Mouse (Mus musculus): ENCODE data around the gene Mylip. TPM values are rescaled to one million over a fixed set of nuclear protein-coding genes. Genes with fewer than 3 reads are reported as not detected.

Mylip gene
- polyA plus RNA-seq, 1 experiment from 2014 or later = 6.4 TPM

DNA sequence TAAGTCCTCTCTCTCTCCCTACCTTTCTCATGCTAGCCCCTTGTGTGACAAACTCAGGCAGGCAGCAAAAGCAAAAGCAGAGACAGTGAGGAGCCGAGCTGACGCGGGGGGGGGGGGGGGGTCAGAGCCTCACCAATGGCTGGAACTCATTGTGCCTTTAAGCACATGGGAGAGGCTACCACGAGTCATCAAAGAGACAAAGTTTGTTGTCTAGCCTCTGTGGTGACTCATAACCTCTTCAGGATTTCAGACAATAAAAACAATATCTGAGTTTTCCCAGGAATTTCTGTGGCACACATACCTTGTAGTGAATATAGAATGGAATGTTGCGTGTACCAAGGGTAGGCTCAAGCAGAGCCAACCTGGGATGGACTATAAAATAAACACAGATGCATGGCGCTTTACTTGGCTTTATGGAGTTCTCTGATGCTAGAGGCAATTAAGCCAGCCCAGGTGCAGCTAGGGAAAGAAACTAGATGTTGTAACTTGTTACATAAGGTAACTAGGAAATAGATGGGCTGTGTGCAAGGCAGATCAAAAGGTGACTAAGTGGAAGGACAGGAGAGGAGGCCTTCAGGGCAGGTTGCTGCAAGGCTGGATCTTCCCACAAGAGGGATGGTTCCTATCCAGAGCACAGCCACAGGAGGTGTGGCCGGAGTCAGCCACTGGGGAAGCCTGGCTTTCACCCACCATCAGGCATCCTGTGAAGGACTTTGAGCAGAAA lies 12.9 kb downstream of the Mylip start:
- WGBS = 69% methylated on average over 7 of the region's 7 CpGs
- Histone ChIP-seq H3K27ac (replicated peaks in 1 of 2; ENCODE audit: control insufficient read depth in 1 of 2, insufficient read depth in 1 of 2, low read depth in 2 of 2, low read length in 2 of 2) (no peak overlapping the region), H3K36me3 (ENCODE audit: control insufficient read depth, insufficient read depth, low read length) (peaks cover 36% of the 10 kb centered on the region), H3K9me3 (ENCODE audit: control insufficient read depth, low read length) (no peaks in the 10 kb centered on the region), H3K9ac (ENCODE audit: low read length) (no peak overlapping the region), H3K27me3 (ENCODE audit: control insufficient read depth, insufficient read depth, low read length) (no peaks in the 10 kb centered on the region), H3K4me3 (ENCODE audit: control insufficient read depth in 1 of 2, insufficient read depth in 1 of 2, low read depth in 1 of 2, low read length in 2 of 2) (no peak overlapping the region), H3K4me2 (ENCODE audit: low read length) (no peak overlapping the region), H3K4me1 (ENCODE audit: control insufficient read depth in 2 of 2, insufficient read depth in 2 of 2, low read length in 2 of 2) (peaks cover 4 to 6% of the 10 kb centered on the region in 2 experiments; a peak in 2 of 4 replicates)
- no peak for ATAC-seq (ENCODE audit: insufficient number of reproducible peaks, insufficient read depth, low FRiP score, low read depth)

DNA sequence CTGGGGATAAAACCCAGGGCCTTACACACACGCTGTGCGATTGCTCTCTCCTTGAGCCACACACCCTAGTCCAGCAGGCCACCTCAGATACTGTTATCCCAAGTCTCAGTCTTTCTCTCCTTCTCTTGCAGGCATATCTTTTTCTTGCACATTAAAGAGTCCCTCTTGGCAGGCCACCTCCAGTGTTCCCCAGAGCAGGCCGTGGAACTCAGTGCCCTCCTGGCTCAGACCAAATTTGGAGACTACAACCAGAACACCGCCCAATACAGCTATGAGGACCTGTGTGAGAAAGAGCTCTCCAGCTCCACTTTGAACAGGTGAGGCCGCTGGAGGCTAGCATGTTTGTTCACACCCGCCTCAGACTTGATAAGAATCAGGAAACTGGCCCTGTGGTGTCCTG lies 14.7 kb downstream of the Mylip start:
- no peak for ATAC-seq (ENCODE audit: insufficient number of reproducible peaks, insufficient read depth, low FRiP score, low read depth)
- Histone ChIP-seq H3K27ac (replicated peaks in 1 of 2; ENCODE audit: control insufficient read depth in 1 of 2, insufficient read depth in 1 of 2, low read depth in 2 of 2, low read length in 2 of 2) (no peak overlapping the region), H3K9ac (ENCODE audit: low read length) (no peak overlapping the region), H3K36me3 (ENCODE audit: control insufficient read depth, insufficient read depth, low read length) (peaks cover 54% of the 10 kb centered on the region), H3K27me3 (ENCODE audit: control insufficient read depth, insufficient read depth, low read length) (no peaks in the 10 kb centered on the region), H3K9me3 (ENCODE audit: control insufficient read depth, low read length) (no peaks in the 10 kb centered on the region), H3K4me3 (ENCODE audit: control insufficient read depth in 1 of 2, insufficient read depth in 1 of 2, low read depth in 1 of 2, low read length in 2 of 2) (no peak overlapping the region), H3K4me1 (ENCODE audit: control insufficient read depth in 2 of 2, insufficient read depth in 2 of 2, low read length in 2 of 2) (peaks cover 4 to 6% of the 10 kb centered on the region in 2 experiments; a peak in 2 of 4 replicates), H3K4me2 (ENCODE audit: low read length) (no peak overlapping the region)
- WGBS = 81% methylated on average over 6 of the region's 6 CpGs

DNA sequence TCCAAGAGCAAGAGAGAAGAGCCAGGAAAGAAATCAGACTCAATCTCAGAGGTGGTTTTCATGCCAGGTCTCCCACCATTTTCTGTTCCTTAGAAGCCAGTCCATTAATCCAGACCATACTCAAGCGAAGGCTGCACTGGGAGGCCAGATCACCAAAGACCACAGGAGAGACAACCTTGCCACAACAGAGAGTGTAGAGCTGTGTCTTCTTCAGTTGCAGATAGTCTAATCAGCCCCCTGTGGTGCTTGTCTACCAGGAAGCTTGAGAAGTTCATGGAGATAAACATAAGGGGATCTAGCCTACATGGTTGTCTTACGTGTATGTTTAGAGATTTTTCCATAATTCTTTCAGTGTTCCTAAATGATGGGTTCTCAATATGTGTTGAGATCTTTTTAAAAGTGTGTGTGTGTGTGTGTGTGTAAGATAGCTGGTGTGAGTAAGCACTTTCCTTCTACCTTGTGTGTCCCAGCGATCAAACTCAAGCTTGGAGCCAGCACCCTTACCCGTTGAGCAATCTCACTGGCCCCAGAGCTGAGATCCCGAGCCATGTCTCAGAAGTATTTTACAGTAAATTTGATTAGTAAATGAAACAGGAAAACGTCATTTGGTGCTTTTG lies 15.8 kb downstream of the Mylip start:
- Histone ChIP-seq H3K4me1 (ENCODE audit: control insufficient read depth in 2 of 2, insufficient read depth in 2 of 2, low read length in 2 of 2) (peaks cover 4 to 6% of the 10 kb centered on the region in 2 experiments; a peak in 2 of 4 replicates), H3K9ac (ENCODE audit: low read length) (no peak overlapping the region), H3K4me2 (ENCODE audit: low read length) (no peak overlapping the region), H3K36me3 (ENCODE audit: control insufficient read depth, insufficient read depth, low read length) (peaks cover 64% of the 10 kb centered on the region), H3K27ac (replicated peaks in 1 of 2; ENCODE audit: control insufficient read depth in 1 of 2, insufficient read depth in 1 of 2, low read depth in 2 of 2, low read length in 2 of 2) (no peak overlapping the region), H3K27me3 (ENCODE audit: control insufficient read depth, insufficient read depth, low read length) (no peaks in the 10 kb centered on the region), H3K4me3 (ENCODE audit: control insufficient read depth in 1 of 2, insufficient read depth in 1 of 2, low read depth in 1 of 2, low read length in 2 of 2) (no peak overlapping the region), H3K9me3 (ENCODE audit: control insufficient read depth, low read length) (no peaks in the 10 kb centered on the region)
- WGBS = 91% methylated on average over 6 of the region's 6 CpGs
- no peak for ATAC-seq (ENCODE audit: insufficient number of reproducible peaks, insufficient read depth, low FRiP score, low read depth)

DNA sequence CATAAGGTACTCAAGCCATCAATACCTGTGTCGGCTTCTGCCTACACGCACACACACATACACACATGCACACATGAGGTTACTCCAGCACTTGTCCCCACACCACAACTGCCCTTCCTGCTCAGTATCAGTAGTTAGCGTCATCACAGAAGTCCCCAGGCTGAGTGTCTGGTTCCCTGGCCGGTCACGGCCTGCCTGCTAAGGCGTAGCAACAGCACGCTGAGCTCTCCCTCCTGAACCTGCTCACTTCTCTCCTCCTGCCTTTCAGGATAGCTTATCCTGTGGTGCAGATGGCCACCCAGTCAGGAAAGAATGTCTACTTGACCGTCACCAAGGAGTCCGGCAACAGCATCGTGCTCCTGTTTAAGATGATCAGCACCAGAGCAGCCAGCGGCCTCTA lies 16.7 kb downstream of the Mylip start:
- 54% methylated on average over 11 of the region's 11 CpGs for WGBS
- 0 out of 2 replicates have a peak, but pooled peaks have one; percentile 35 for ATAC-seq (ENCODE audit: insufficient number of reproducible peaks, insufficient read depth, low FRiP score, low read depth)
- no peak overlapping the region for H3K27ac ChIP-seq (replicated peaks in 1 of 2; ENCODE audit: control insufficient read depth in 1 of 2, insufficient read depth in 1 of 2, low read depth in 2 of 2, low read length in 2 of 2)
- no peaks in the 10 kb centered on the region for H3K27me3 ChIP-seq (ENCODE audit: control insufficient read depth, insufficient read depth, low read length)
- H3K4me1 ChIP-seq (ENCODE audit: control insufficient read depth in 2 of 2, insufficient read depth in 2 of 2, low read length in 2 of 2) = peaks cover 4 to 6% of the 10 kb centered on the region in 2 experiments; a peak in 2 of 4 replicates
- no peaks in the 10 kb centered on the region for H3K9me3 ChIP-seq (ENCODE audit: control insufficient read depth, low read length)
- H3K36me3 ChIP-seq (ENCODE audit: control insufficient read depth, insufficient read depth, low read length) = peaks cover 73% of the 10 kb centered on the region
- no peak overlapping the region for H3K9ac ChIP-seq (ENCODE audit: low read length)
- H3K4me2 ChIP-seq (ENCODE audit: low read length) = no peak overlapping the region
- no peak overlapping the region for H3K4me3 ChIP-seq (ENCODE audit: control insufficient read depth in 1 of 2, insufficient read depth in 1 of 2, low read depth in 1 of 2, low read length in 2 of 2)

GRCm38 (mm10) chr13:45406703-45407102 lies 17.2 kb downstream of the Mylip start:
- Histone ChIP-seq H3K36me3 (ENCODE audit: control insufficient read depth, insufficient read depth, low read length) (peaks cover 76% of the 10 kb centered on the region), H3K4me3 (ENCODE audit: control insufficient read depth in 1 of 2, insufficient read depth in 1 of 2, low read depth in 1 of 2, low read length in 2 of 2) (no peak overlapping the region), H3K9ac (ENCODE audit: low read length) (no peak overlapping the region), H3K27me3 (ENCODE audit: control insufficient read depth, insufficient read depth, low read length) (no peaks in the 10 kb centered on the region), H3K27ac (replicated peaks in 1 of 2; ENCODE audit: control insufficient read depth in 1 of 2, insufficient read depth in 1 of 2, low read depth in 2 of 2, low read length in 2 of 2) (no peak overlapping the region), H3K4me1 (ENCODE audit: control insufficient read depth in 2 of 2, insufficient read depth in 2 of 2, low read length in 2 of 2) (peaks cover 4 to 6% of the 10 kb centered on the region in 2 experiments; a peak in 2 of 4 replicates), H3K4me2 (ENCODE audit: low read length) (no peak overlapping the region), H3K9me3 (ENCODE audit: control insufficient read depth, low read length) (no peaks in the 10 kb centered on the region)
- ATAC-seq (ENCODE audit: insufficient number of reproducible peaks, insufficient read depth, low FRiP score, low read depth) = no peak
- 31% methylated on average over 6 of the region's 6 CpGs for WGBS

- Histone ChIP-seq H3K4me3 (ENCODE audit: control insufficient read depth in 1 of 2, insufficient read depth in 1 of 2, low read depth in 1 of 2, low read length in 2 of 2) (no peak overlapping the region), H3K27ac (replicated peaks in 1 of 2; ENCODE audit: control insufficient read depth in 1 of 2, insufficient read depth in 1 of 2, low read depth in 2 of 2, low read length in 2 of 2) (no peak overlapping the region), H3K4me1 (ENCODE audit: control insufficient read depth in 2 of 2, insufficient read depth in 2 of 2, low read length in 2 of 2) (peaks cover 5 to 12% of the 10 kb centered on the region in 2 experiments; a peak in 3 of 4 replicates), H3K9me3 (ENCODE audit: control insufficient read depth, low read length) (no peaks in the 10 kb centered on the region), H3K9ac (ENCODE audit: low read length) (no peak overlapping the region), H3K4me2 (ENCODE audit: low read length) (no peak overlapping the region), H3K27me3 (ENCODE audit: control insufficient read depth, insufficient read depth, low read length) (no peaks in the 10 kb centered on the region), H3K36me3 (ENCODE audit: control insufficient read depth, insufficient read depth, low read length) (peaks cover 71% of the 10 kb centered on the region)
- WGBS = 56% methylated on average over 4 of the region's 4 CpGs
- no peak for ATAC-seq (ENCODE audit: insufficient number of reproducible peaks, insufficient read depth, low FRiP score, low read depth)
Measured at GRCm38 (mm10) chr13:45410936-45411335, 21.4 kb downstream of the Mylip start.

DNA sequence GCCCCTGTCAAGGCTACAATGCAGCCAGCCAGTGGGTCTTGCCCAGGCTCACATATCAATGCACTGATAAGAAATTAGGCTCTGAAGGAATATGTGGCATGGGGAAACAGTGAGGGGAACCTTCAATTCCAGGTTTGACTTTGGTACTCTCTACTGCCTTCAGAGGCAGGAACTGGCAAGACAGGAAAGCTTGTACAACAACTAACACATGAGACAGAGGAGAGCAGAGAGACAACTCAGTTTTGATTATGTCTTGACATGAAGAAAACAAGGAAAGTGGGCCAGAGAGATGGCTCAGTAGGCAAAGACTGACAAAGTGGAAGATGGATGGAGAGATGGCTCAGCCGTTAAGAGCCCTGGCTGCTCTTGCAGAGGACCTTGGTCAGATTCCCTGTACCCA lies 23.5 kb downstream of the Mylip start:
- Histone ChIP-seq H3K4me3 (ENCODE audit: control insufficient read depth in 1 of 2, insufficient read depth in 1 of 2, low read depth in 1 of 2, low read length in 2 of 2) (no peak overlapping the region), H3K4me1 (ENCODE audit: control insufficient read depth in 2 of 2, insufficient read depth in 2 of 2, low read length in 2 of 2) (peaks cover 5 to 6% of the 10 kb centered on the region in 2 experiments; a peak in 2 of 4 replicates), H3K36me3 (ENCODE audit: control insufficient read depth, insufficient read depth, low read length) (peaks cover 50% of the 10 kb centered on the region), H3K27me3 (ENCODE audit: control insufficient read depth, insufficient read depth, low read length) (no peaks in the 10 kb centered on the region), H3K4me2 (ENCODE audit: low read length) (no peak overlapping the region), H3K27ac (replicated peaks in 1 of 2; ENCODE audit: control insufficient read depth in 1 of 2, insufficient read depth in 1 of 2, low read depth in 2 of 2, low read length in 2 of 2) (no peak overlapping the region), H3K9me3 (ENCODE audit: control insufficient read depth, low read length) (no peaks in the 10 kb centered on the region), H3K9ac (ENCODE audit: low read length) (no peak overlapping the region)
- 92% methylated on average over 1 of the region's 1 CpGs for WGBS
- no peak for ATAC-seq (ENCODE audit: insufficient number of reproducible peaks, insufficient read depth, low FRiP score, low read depth)
